Mouse (Mus musculus) mammary gland, adult 2 months (tissue): Measurements from ENCODE around the gene Apba1. TPM values are rescaled to one million over a fixed set of nuclear protein-coding genes. Genes with fewer than 3 reads are reported as not detected.

Experiments used
- polyA plus RNA-seq: library from polyadenylated mRNA; depleted of rRNA; stranded (reverse); fragments of >200 nt; gene quantifications from 2 replicates; pipeline ENCODE4 v1.2.3, GENCODE M21; 2012; ENCODE audit warnings: low replicate concordance; rRNA removed

Gene Apba1
- 3.8 and 4.3 TPM in 2 replicates for polyA plus RNA-seq

DNA sequence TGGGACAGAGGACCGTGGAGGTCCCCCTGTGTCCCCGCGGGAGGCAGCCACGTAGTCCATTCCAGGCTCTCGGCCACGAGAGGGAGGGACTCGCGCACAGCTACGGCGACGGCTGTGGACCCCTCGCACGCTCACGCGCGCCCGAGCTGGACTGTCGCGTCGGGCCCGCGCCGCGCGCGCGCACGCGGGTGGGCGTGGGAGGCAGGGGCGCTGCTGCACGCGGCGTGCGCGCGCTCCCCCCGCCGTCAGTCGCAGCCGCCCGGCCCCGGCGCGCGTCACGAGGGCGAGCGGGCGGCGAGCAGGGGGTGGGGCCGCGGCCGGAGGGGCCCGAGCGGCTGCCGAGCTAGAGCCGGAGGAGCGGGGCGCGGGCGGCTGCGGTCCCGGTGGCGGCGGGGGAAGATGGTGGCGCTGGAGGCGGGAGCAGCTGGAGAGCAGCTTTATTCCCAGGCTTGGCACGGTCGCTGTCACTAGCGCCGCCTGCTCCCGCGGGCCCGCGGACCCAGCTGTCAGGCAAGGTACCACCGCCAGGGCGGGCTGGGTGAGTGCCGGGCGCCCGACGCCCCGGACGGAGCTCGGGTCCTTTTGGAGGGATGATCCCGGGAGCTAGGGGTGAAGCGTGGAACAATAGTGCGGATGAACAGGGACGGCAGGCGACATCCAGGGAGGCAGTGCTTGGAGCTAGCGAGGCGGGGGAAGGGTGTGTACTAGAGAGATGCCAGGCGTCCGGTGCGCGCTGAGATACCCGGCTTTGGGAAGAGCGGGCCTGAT, at the start of gene Apba1:
Apba1 (plus strand) TSS at position 334 of the 768 bp plus-strand sequence.

Other genes with a start within 250 kb of the Apba1 start
- not detected in 2 replicates for gene 1700028P14Rik, start 106.1 kb upstream of the Apba1 start, polyA plus RNA-seq
- gene Ptar1, start 71.5 kb upstream of the Apba1 start, polyA plus RNA-seq = 1.3 and 3.8 TPM in 2 replicates